Mouse (Mus musculus) CD4-positive naive resting alpha-beta T cell, adult 76 days (primary cell): ENCODE measurements around the gene Plekhg2. TPM values are rescaled to one million over a fixed set of nuclear protein-coding genes. Genes with fewer than 3 reads are reported as not detected.

Experiments
- total RNA-seq: library from RNA; stranded (reverse); gene quantifications from one replicate; pipeline ENCODE4 v1.2.4, GENCODE M21; 2023

The Plekhg2 gene
- total RNA-seq, result 159 TPM

GRCm38 (mm10) chr7:28372251-28373108, at the start of gene Plekhg2:
Gene Plekhg2 (minus strand): TSS chr7:28372599.

GRCm38 (mm10) chr7:28392429-28393271, 20.3 kb upstream of the Plekhg2 start, which contains the start of the genes Med29 and Paf1:
Gene Med29 (minus strand): TSS chr7:28392708.
Gene Paf1 (plus strand): TSS chr7:28392951.

GRCm38 (mm10) chr7:28380237-28381016, 8.0 kb upstream of the Plekhg2 start, which contains the start of gene Zfp36:
Gene Zfp36 (minus strand): TSS chr7:28380253.

GRCm38 (mm10) chr7:28350155-28350883, 22.1 kb downstream of the Plekhg2 start, which contains the start of gene Rps16:
Gene Rps16 (plus strand): TSS chr7:28350652.

GRCm38 (mm10) chr7:28338108-28338998, 34.0 kb downstream of the Plekhg2 start, which contains the start of gene Supt5:
Gene Supt5 (minus strand): TSS chr7:28338746.

GRCm38 (mm10) chr7:28311926-28312543, 60.4 kb downstream of the Plekhg2 start, which contains the start of gene Timm50:
Gene Timm50 (minus strand): TSS chr7:28312072.

Other genes starting within 250 kb of the Plekhg2 start
- gene 9530053A07Rik, start 243.1 kb downstream of the Plekhg2 start, total RNA-seq, result not detected
- gene Fbl, start 202.9 kb downstream of the Plekhg2 start, total RNA-seq, result 181 TPM
- gene Dyrk1b, start 193.1 kb downstream of the Plekhg2 start, total RNA-seq, result 13.0 TPM
- 7.1 TPM for gene Eid2, start 104.7 kb downstream of the Plekhg2 start, total RNA-seq
- 3.8 TPM for gene Eid2b, start 94.9 kb downstream of the Plekhg2 start, total RNA-seq
- not detected for gene Selenov, start 81.4 kb downstream of the Plekhg2 start, total RNA-seq
- gene Dll3, start 70.4 kb downstream of the Plekhg2 start, total RNA-seq, result not detected
- 30.4 TPM for gene Timm50, start 60.5 kb downstream of the Plekhg2 start, total RNA-seq
- gene Supt5, start 33.9 kb downstream of the Plekhg2 start, total RNA-seq, result 171 TPM
- gene Rps16, start 21.9 kb downstream of the Plekhg2 start, total RNA-seq, result 4,922 TPM
- gene Zfp36, start 7.7 kb upstream of the Plekhg2 start, total RNA-seq, result 225 TPM
- gene Med29, start 20.1 kb upstream of the Plekhg2 start, total RNA-seq, result 22.9 TPM
- 150 TPM for gene Paf1, start 20.4 kb upstream of the Plekhg2 start, total RNA-seq
- gene Gmfg, start 64.8 kb upstream of the Plekhg2 start, total RNA-seq, result 274 TPM
- gene Lrfn1, start 79.4 kb upstream of the Plekhg2 start, total RNA-seq, result 1.8 TPM
- gene Ifnl2, start 137.9 kb upstream of the Plekhg2 start, total RNA-seq, result not detected
- not detected for gene Ifnl3, start 150.2 kb upstream of the Plekhg2 start, total RNA-seq
- not detected for gene Sycn, start 168.3 kb upstream of the Plekhg2 start, total RNA-seq
- gene Nccrp1, start 174.7 kb upstream of the Plekhg2 start, total RNA-seq, result 0.50 TPM
- 57.6 TPM for gene Samd4b, start 225.5 kb upstream of the Plekhg2 start, total RNA-seq
- 8.9 TPM for gene Pak4, start 225.6 kb upstream of the Plekhg2 start, total RNA-seq